Mouse (Mus musculus) embryonic fibroblast, embryonic 13.5 days (primary cell): ENCODE results near the gene D130043K22Rik. TPM values are rescaled to one million over a fixed set of nuclear protein-coding genes. Genes with fewer than 3 reads are reported as not detected.

Source experiments
- H3K27ac ChIP-seq: 2 replicates; pipeline ENCODE4 v1.5.1; 2012; ENCODE audit warnings: low read length, control low read depth, inconsistent platforms; ENCODE audit not compliant: insufficient read depth
- H3K4me1 ChIP-seq: 2 replicates; pipeline ENCODE4 v1.6.1; 2011; ENCODE audit warnings: low read length; ENCODE audit not compliant: control insufficient read depth, insufficient read depth
- H3K4me3 ChIP-seq: 2 replicates; pipeline ENCODE4 v1.5.1; 2011; ENCODE audit warnings: mild to moderate bottlenecking, control low read depth, low read length; ENCODE audit not compliant: insufficient read depth
- CTCF ChIP-seq: IDR thresholded peaks from 2 replicates; pipeline ENCODE4 v1.5.1; 2011; ENCODE audit warnings: mild to moderate bottlenecking, control low read depth, low read length, moderate library complexity, borderline replicate concordance; ENCODE audit not compliant: insufficient read depth
- POLR2A ChIP-seq: IDR thresholded peaks from 2 replicates; pipeline ENCODE4 v1.6.1; 2011; ENCODE audit warnings: low read depth, mild to moderate bottlenecking, control low read depth, low read length, moderate library complexity
- polyA plus RNA-seq: library from polyadenylated mRNA; stranded (reverse); fragments of >200 nt; gene quantifications from 2 replicates; pipeline ENCODE4 v1.2.4, GENCODE M21; 2011; ENCODE audit warnings: low read depth; ENCODE audit not compliant: missing spikeins, insufficient read length

D130043K22Rik gene
- polyA plus RNA-seq, 1 experiment, result 0.51 TPM

- no peak for TF ChIP-seq POLR2A
- TF ChIP-seq CTCF, result no peak
- Histone ChIP-seq H3K4me1 (0 out of 2 replicates have a peak, but pooled peaks cover 2% of the 10 kb centered on the region), H3K4me3 (no peak within 1 kb of the TSS), H3K27ac (no peak within 1 kb of the TSS)
Observed at GRCm38 (mm10) chr13:24942512-24943282, 97.8 kb downstream of the D130043K22Rik start, which contains the start of gene Gpld1. Gene Gpld1, plus strand, starts transcription at chr13:24943152.

- Histone ChIP-seq H3K4me1 (0 out of 2 replicates have a peak, but pooled peaks cover 2% of the 10 kb centered on the region), H3K4me3 (no peak overlapping the region), H3K27ac (no peak overlapping the region)
- TF ChIP-seq CTCF (no peak), POLR2A (no peak)
Observed at GRCm38 (mm10) chr13:24943303-24943702, 98.4 kb downstream of the D130043K22Rik start.

GRCm38 (mm10) chr13:24945567-24945966, 100.6 kb downstream of the D130043K22Rik start:
- TF ChIP-seq CTCF (no peak), POLR2A (no peak)
- H3K4me3 ChIP-seq, result no peak overlapping the region
- no peak overlapping the region for H3K27ac ChIP-seq
- H3K4me1 ChIP-seq, result no peaks in the 10 kb centered on the region

- no peak for TF ChIP-seq CTCF
- TF ChIP-seq POLR2A, result no peak
- H3K27ac ChIP-seq, result no peak overlapping the region
- H3K4me3 ChIP-seq, result no peak overlapping the region
- H3K4me1 ChIP-seq, result no peaks in the 10 kb centered on the region
Observed at GRCm38 (mm10) chr13:24947158-24947557, 102.2 kb downstream of the D130043K22Rik start.

- H3K27ac ChIP-seq, result no peak overlapping the region
- no peaks in the 10 kb centered on the region for H3K4me1 ChIP-seq
- H3K4me3 ChIP-seq, result no peak overlapping the region
- TF ChIP-seq CTCF, result no peak
- TF ChIP-seq POLR2A, result no peak
Observed at GRCm38 (mm10) chr13:24948870-24949269, 103.9 kb downstream of the D130043K22Rik start.

Other genes with a start within 250 kb of the D130043K22Rik start
- gene Armh2, start 103.9 kb upstream of the D130043K22Rik start, polyA plus RNA-seq, result not detected in 2 replicates
- 20.9 and 33.8 TPM in 2 replicates for gene Gmnn, start 83.2 kb upstream of the D130043K22Rik start, polyA plus RNA-seq
- gene BC005537, start 43.5 kb upstream of the D130043K22Rik start, polyA plus RNA-seq, result 125 and 165 TPM in 2 replicates
- gene Acot13, start 13.6 kb upstream of the D130043K22Rik start, polyA plus RNA-seq, result 49.0 and 54.7 TPM in 2 replicates
- gene Tdp2, start 13.5 kb upstream of the D130043K22Rik start, polyA plus RNA-seq, result 36.3 and 41.3 TPM in 2 replicates
- 2.1 and 2.5 TPM in 2 replicates for gene Aldh5a1, start 92.5 kb downstream of the D130043K22Rik start, polyA plus RNA-seq
- gene Gpld1, start 98.0 kb downstream of the D130043K22Rik start, polyA plus RNA-seq, result 0.45 and 1.1 TPM in 2 replicates
- gene Mrs2, start 175.2 kb downstream of the D130043K22Rik start, polyA plus RNA-seq, result 27.0 and 31.3 TPM in 2 replicates
- gene Dcdc2a, start 210.9 kb downstream of the D130043K22Rik start, polyA plus RNA-seq, result not detected in 2 replicates